Mouse (Mus musculus): Measurements from ENCODE around the gene Mgp.
"Not testable (repeated sequence)": the region's sequence is repeated elsewhere in the genome, so short reads cannot be mapped to it uniquely, and the experiment has no call there.

The Mgp gene

DNA sequence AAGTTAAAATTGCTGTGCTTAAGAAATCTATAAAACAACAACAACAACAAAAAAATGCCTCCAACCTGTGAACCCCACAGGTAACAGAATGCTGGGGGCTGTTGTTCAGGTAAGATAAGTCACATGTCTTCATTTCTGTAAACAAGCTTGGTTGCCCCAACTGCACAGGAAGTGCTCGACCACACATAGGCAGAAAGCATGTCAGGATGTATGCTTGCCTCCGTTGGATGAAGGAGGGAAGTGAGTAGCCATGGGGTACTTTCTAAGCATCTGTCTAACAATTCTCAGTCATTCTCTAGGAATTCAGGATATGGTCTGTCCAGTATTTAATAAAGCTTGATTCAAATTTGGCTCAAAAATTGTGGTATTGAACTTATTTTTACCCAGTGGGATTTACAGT is 23.3 kb upstream of the Mgp start:
- no peak for DNase-seq (ENCODE audit: extremely low spot score, low read depth, low spot score)

DNA sequence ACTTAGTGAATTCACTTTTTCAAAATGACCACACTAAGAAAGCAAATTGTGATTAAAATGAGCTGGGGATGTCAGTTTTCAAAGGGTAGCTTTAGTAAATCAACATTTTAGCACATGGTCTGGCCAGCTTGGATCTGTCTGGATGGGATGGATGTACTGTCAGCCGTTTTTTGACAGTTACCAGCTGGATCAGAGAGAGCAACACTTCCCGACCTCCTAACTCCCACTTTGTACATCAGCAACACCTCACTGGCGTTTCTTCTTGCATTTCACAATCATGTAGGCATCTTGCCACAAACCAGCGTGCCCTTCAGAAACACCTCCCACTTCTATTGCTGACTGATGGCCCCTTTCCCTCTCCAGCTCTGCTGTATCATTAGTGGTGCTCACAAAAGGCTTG is 22.6 kb upstream of the Mgp start:
- no peak for DNase-seq (ENCODE audit: extremely low spot score, low read depth, low spot score)

DNA sequence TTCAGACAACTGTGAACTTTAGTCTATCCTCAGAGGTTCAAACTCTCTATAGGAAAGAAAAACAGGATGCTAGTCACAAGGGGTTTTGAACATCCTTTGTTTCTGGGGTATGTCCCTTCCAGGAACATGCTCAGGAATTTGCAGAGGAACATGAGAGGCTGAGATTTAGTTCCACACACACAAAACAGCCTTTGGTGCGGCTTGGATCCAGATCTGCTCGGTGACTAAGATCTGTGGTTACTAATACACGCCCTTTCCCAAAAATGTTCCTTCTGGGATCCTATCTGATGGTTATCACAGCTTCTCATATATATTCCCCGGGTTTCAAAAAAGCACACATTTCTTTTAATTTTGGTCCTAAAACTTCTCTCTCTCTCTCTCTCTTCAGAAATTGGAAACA is 22.2 kb upstream of the Mgp start:
- DNase-seq (ENCODE audit: extremely low spot score, low read depth, low spot score): no peak

DNA sequence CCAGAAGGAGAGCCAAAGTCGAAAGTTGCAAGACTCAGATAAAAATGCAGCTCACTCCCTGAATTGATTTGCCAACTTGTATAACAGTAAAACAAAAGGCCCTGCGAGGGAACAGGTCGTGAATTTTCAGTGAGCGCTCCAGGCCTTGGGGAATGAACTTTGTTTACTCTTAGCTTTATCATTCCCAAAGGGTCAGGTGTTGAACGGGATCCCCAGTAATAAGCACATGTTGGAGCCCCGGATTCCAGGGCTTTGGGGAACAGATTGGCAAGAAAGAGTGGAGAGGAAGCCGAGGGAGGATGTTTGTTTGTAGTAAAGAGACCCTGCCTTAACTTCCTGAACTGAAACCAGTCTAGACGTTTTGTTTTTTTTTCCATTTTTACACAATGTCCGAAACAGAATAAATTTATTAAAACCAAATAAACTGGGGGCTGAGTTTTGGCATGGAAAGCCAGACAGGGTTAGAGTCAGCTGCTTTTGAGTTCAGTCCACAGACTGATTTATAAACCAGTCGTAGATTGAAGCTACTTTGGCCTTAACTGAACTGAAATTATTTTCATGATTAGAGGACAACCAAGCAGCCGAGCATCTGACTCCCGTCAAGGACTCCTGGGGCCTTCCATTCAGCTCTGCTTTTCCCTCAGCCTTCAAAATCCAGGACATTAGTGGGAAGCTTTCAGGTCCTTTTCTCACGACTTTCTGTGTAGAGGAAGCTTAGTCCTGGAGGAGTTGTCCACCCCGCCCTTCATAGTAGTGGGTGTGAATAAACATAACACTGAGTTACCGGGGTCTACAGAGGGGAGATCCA is 19.1 kb upstream of the Mgp start:
- DNase-seq (ENCODE audit: extremely low spot score, low read depth, low spot score): no peak

DNA sequence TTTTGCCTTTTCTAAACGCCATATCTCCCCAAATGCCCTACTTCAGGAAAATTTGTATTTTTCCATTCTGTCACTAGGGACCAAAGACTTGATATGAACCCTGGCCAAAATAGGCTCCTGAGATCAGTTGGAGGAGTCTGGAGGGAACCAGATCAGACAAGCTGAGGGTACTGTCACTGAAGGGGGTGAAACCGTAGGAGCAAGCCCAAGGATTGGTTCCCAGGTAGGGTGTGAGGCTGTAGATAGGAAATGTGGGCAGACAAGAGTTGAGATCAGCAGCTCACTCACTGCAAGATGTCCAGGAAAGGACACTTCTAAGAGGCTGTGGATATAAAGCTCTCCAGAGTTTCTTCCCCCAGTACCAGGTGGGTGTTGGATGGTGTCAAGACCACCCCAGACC is 16.4 kb upstream of the Mgp start:
- no peak for DNase-seq (ENCODE audit: extremely low spot score, low read depth, low spot score)

DNA sequence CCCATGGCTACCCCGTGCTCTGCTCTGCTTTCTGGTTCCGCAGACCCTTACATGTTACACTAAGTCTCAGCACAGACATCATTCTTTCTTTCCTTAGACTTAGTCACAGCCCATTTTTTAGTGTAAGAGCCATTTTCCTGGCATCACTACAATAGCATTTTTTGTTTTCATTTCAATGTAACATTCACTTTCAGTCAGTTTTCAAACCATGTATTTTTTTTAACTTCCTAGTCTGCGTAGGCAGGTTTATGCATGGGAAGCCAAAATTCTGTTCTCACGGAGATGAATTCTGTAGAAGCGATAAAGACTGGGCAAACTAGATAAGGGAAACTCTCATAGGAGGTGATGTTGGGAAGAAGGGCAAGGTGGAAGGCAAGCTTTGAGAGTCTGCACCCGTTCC is 13.9 kb upstream of the Mgp start:
- no peak for DNase-seq (ENCODE audit: extremely low spot score, low read depth, low spot score)

DNA sequence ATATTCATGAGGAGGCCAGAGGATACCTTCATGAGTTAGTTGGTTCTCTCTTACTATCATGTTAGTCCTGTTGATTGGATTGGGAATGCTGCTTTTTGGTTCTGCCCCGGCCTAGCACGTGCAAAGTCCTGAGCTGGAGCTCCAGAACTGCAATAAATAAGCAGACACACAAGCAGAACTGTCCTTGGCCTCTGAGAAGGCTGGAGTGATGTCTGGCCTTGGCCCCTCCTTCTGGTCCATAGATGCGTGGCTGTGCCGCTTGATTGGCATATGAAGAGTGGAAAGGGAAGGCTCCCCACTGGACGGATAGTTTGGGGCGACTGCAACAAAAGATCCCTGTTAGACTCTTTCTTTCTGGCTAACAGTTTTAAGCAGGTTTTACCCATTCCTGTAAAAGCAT is 13.4 kb upstream of the Mgp start:
- DNase-seq (ENCODE audit: extremely low spot score, low read depth, low spot score): no peak

DNA sequence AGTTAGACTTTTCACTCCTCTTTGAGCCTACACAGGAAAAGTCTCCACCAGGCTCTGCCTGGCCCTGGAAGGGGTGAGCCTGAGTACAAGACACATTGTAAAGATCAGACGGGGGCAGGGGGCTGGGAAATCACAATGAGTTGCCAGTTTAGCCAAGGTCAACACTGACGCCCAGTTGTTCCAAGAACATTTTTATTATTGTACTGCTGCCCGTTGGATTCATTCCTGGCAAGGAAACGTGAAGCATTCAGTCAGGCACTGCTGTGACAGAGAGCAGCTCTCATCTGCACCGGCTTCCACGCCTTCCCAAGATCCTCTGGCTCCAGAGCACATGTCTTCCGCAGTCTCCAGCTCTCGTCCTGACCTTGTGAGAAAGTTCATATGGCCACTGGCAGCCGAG is 12.2 kb upstream of the Mgp start:
- no peak for DNase-seq (ENCODE audit: extremely low spot score, low read depth, low spot score)

DNA sequence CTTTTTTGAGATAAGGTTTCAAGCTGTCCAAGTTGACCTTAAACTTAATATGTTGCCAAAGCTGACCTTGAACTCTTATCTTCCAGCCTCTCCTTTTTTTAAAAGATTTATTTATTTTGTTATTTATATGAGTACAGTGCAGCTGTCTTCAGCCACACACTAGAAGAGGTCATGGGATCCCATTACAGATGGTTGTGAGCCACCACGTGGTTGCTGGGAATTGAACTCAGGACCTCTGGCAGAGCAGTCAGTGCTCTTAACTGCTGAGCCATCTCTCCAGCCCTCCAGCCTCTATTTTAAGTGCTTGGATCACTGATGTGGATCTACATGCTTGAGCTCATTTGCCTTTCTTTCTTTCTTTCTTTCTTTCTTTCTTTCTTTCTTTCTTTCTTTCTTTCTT is 9.1 kb upstream of the Mgp start:
- not testable (repeated sequence) for DNase-seq (ENCODE audit: extremely low spot score, low read depth, low spot score)

DNA sequence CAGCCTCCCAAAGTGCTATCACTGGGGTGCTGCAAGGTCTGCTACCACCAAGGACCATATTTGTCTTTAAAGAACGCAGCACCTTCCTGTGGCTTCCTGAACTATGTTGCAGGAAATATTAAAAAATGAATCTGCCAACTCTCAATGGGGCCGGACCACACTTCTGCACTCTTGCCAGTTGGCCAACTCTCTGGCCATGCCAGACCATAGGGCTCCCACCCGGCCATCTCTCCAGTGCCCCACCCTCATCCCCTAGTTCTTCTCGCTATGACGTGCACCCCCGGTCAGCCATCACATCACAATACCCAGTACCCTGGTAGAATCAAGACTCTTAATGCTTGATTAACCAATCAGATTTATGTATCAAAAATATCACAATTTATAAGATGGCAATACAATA is 8.3 kb upstream of the Mgp start:
- DNase-seq (ENCODE audit: extremely low spot score, low read depth, low spot score): no peak

DNA sequence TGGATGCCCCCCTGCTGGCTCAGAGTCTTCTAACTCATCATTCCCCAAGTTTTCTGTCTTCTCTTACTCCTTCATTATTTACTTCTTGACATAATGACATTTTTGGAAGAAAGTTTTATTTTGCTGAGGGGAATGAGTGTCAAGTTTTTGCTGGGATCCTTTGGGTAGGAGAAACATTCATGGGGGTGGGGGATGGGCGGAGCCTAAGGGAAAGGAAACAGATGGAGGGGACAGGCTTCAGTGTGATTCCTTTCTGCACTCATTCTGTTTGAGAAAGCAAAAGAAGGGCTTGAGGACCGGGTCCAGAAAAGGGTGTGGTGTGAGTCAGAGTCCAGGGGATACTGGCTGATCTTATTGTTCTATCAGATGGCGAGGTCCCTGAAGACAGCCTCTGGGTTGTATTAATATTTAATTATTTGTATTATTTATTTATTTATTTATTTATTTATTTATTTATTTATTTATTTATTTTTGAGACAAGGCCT is 7.8 kb upstream of the Mgp start:
- DNase-seq (ENCODE audit: extremely low spot score, low read depth, low spot score): no peak

DNA sequence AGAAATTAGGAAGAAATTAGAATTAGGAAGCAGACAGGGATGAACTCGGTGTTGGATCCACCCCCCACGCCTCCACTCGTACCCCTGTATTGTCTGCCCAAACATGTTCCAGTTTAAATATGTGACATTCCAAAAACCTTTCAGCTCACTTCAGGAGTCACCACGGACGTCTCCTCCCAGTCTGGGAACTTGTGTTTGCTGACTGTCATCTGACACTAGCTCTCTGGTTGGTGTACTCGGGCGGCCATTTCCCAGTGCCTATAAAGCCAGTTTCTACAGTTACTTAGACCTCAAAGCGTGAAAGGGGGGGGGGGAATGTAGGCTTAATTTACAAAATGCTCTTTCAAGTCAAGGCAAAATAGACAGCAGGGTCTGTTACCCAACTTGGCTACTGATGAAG is 6.1 kb upstream of the Mgp start:
- DNase-seq (ENCODE audit: extremely low spot score, low read depth, low spot score): no peak

DNA sequence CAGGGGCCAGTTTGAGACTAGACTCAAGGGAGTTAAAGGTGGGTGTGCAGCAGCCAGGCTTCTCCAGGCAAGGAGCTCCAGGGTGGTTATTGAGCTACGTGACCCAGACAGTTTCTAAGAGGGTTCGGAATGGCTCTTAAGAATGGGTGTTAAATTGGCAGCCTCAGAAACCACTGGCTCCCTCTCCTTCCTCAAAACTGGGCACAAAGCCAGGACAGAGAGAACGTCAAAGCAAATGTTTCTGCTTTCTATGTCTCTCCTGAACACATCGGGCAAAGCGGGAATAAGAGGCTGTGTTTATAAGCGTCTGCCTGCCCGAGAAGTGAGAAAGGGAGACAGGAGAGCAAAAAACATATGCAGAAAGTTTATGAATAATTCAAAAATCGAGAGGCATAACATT is 1.0 kb downstream of the Mgp start:
- DNase-seq (ENCODE audit: extremely low spot score, low read depth, low spot score): no peak

DNA sequence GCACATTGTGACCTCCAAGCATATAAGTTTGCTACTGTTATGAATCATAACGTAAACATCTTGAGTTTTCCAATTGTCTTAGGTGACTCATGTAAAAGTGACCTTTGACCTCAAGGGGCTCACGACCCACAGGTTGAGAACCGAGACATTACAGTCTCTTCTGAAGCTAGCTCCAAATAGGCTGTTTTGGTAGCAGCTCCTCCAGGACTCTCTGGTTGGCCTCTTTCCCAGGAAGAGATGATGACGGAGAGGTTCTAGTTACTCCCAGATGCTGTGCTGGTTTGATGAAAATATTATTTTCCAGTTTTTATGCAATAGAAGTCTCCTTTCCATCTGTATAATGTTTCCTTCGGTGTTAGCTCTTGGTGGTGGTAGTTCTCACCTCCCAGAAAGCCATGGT is 6.7 kb downstream of the Mgp start:
- no peak for DNase-seq (ENCODE audit: extremely low spot score, low read depth, low spot score)

DNA sequence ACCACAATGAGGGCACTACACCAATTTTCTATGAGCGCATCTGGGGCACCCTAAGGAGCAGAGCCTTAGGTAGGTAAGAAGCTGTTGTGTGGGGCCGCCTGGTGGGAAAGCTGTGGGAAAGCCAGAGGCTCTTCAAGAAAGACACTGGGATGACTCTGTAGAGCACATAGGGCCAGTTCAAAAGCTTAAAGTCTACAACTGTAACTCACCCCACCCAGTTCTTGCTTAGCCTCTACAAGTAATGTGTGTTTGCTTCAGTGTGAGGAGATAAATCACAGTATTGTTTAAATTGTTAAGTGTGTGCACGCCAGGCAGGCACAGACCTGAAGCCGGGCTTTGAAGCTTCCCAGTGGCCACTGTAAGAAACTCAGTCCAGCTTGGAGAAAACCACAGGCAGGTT is 9.5 kb downstream of the Mgp start:
- no peak for DNase-seq (ENCODE audit: extremely low spot score, low read depth, low spot score)

DNA sequence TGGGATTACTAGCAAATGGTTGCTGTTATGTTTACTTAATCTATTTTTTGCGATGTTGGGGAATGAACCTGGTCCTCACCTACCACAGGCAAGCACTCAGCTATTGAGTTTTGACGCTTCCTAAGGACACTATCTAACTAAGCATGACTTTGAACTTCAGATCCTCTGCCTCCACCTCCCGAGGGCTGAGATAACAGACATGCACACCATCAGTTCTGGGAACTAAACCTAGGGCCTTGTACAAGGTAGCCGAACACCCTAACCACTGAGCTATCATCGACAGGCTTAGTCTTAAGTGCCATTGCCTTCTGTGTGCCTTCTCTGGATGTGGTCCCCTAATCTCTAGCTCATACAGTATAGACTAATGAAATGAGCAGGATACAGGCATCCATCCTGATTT is 10.3 kb downstream of the Mgp start:
- no peak for DNase-seq (ENCODE audit: extremely low spot score, low read depth, low spot score)

DNA sequence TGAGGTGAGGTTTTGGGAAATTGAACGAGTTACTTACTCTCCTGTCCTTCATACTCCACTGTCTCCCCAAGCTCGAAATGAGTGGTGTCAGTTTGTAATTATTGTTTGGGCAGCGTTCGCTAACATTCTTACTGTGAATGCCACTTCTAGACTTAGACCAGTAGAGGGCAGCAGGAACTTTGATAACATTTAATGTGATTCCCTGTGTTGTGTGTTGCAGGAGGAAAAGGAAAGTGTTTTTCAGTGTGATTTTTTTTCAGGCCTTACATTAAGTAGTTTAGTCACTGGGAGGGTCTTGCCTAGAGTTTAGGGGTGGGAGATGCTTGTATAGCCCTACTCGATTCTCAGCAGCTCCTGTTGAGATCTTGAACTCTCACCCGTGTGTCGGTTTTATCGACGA is 14.6 kb downstream of the Mgp start:
- DNase-seq (ENCODE audit: extremely low spot score, low read depth, low spot score): peak; percentile 49

DNA sequence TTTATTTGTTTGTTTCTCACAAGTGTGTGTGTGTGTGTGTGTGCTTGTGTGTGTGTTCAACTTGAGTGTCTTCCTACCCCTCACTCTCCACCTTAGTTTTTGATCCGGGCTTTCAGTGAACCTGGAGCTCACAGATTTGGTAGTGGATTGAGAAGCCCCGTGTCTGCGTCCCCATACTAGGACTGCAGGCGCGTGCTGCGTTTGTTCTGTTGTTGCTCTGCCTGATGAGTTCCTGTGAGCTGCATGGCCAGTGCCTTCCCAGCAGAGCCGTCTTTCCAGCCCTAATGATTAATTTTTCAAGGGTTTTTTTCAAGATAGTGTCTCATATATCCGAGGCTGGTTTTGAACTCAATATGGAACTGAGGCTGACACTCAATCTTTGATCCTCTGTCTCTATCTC is 17.2 kb downstream of the Mgp start:
- no peak for DNase-seq (ENCODE audit: extremely low spot score, low read depth, low spot score)

DNA sequence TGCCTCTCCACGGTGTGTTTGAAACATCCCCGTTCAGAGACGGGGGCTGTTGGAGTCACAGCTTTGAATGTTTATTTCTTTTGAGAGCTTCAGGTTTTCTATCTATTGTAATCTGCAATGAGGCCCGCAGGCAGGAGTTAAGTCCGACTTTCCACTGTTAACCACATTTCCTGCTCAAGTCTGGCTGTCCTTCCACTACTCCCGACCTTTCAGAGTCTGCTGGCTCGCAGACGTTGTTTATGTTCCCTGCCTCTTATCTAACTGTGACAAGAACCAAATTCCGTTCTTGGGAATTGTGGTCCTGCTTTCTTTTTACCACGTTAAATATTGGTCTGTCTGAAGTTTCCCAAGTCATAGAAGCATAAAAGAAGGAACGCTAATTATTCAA is 17.8 kb downstream of the Mgp start:
- DNase-seq (ENCODE audit: extremely low spot score, low read depth, low spot score): no peak

DNA sequence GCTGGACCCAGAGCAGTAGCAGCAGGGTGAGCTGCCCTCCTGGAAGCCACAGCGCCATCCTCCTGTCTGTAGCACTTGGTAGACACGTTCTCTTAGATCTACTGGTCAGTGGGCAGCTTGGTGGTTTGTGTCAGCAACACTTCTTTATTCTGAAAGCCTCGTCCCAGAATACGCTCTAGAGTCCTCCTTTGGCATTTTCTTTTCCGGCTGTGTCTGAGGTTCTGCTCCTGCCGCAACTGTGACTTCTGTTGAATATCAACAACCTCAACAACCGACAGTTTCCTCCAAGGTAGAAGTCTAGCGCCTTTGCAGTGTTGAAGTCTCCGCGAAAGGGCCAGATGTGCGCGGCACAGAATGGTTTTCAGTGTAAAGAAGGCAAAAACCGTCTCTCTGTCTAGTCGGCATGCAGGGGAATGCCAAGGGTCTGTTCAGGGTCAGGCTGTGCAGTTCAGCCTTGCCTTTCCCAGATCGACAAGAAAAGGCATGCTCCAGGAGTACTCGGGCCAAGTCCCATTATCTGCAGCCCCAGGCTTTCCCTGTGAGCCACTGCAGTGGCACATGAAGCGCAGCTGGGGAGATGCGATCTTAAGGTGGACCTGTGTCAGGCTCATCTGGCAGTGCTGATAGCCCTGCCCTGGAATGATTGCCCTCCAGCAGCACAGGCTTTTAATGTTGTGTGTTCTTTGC is 18.3 kb downstream of the Mgp start, which contains the start of gene Art4:
Gene Art4, minus strand, starts transcription at position 548 of the 687 bp plus-strand sequence.
- DNase-seq (ENCODE audit: extremely low spot score, low read depth, low spot score): no peak

DNA sequence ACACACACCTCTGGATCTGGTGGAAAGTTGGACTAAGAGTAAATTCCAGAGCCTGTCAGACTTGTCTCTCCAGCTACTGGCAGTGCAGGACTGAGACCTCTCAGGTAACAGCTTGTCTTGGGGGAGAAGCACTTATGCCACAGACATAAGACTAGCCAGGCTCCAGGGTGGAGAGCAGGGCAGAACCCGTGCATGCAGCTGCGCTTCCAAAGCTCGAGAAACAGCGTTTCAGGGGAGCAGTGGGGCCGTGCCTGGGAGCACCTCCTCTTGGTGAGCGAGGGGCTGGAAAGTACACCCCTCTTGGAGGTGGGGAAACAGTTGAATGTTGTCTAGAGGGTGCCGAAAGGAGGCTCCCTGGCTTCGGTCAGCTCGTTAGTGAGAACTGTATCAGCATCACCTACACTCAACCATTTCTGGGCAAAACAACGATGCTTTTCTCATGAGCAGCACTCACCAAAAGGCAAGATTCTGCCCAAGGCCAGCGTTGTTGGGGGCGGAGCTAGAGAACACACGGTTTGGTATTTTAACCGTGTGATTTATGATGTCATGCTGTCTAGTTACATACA is 19.5 kb downstream of the Mgp start:
- DNase-seq (ENCODE audit: extremely low spot score, low read depth, low spot score): no peak

DNA sequence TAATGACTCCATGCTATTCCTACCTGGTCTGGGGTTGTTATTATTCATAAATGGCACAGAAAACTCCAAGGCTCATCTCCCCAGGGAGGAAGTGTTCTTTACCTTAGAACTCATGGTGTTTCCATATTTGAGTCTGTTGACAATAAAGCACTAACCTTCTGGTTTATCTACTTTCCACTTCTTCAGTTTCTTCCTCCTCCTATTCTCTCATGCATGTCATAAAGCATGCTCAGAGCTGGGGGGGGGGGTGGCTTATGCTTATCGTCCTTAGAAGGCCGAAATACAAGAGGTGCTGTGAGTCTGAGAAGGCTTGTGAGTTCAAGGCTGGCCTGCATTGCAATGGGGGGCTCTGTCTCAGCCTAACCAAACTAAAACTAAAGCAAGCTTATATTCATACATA is 20.4 kb downstream of the Mgp start:
- DNase-seq (ENCODE audit: extremely low spot score, low read depth, low spot score): no peak

Measured in hindlimb bud, embryonic 11.5 days (tissue).